Mouse (Mus musculus) brain, embryonic 14.5 days (tissue): Measurements from ENCODE around the gene Pcdh8. TPM values are rescaled to one million over a fixed set of nuclear protein-coding genes. Genes with fewer than 3 reads are reported as not detected.
A peak's percentile ranks its signal among the peaks of the same experiment; 100 is the strongest.

Experiments used
- DNase-seq: peaks from one replicate; pipeline ENCODE4 v3.0.0-alpha.2; 2011; ENCODE audit warnings: low read depth
- CTCF ChIP-seq: fragments of 200-500 bp; IDR thresholded peaks from 2 replicates; pipeline ENCODE4 v1.5.1; 2012; ENCODE audit warnings: inconsistent platforms, mild to moderate bottlenecking, moderate library complexity, borderline replicate concordance; ENCODE audit not compliant: insufficient read depth, insufficient read length; ENCODE audit errors: extremely low read depth
- POLR2A ChIP-seq: fragments of 200-500 bp; IDR thresholded peaks from 2 replicates; pipeline ENCODE4 v1.6.1; 2012; ENCODE audit warnings: mild to moderate bottlenecking, inconsistent platforms, borderline replicate concordance; ENCODE audit not compliant: poor library complexity, insufficient read depth, insufficient read length, severe bottlenecking; ENCODE audit errors: extremely low read depth
- polyA plus RNA-seq: library from polyadenylated mRNA; depleted of rRNA; stranded (reverse); fragments of >200 nt; gene quantifications from 2 replicates; pipeline ENCODE4 v1.2.3, GENCODE M21; 2012; rRNA removed

Pcdh8 gene
- polyA plus RNA-seq, 1 experiment: 64.5 TPM

DNA sequence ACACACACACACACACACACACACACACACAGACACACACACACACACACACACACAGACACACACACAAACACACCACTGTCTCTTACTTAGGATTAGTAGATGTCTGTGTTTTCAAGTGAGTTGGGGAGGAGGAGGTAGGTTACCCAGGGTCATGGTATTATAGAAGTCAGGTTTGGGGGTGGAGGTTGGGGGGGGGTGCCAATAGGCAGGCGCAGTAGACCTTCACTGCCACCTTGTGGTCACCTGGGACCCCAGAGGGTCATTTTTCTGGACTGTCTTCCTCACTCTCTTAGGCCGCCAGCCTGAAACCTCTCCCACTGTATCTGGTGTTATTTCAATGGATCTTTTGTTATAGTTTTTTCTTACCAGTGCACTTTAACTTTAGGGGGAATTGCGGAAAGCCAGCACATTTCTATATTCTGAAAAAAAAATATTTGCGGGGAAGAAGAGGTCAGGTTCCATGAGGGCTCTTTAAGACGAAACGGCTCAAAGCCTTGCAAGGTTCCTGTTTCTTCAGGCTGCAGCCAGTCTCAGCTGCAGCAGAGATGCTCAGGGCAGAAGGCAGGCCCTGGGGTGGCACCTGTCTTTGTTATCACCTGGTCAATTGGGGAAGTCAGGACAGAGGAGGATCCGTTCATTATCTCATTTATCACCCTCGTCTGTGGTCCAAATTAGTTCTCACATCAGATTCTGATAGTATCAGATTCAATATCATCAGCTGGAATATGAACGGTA is 33.3 kb downstream of the Pcdh8 start:
- peak; percentile 44 for DNase-seq
- no peak for TF ChIP-seq POLR2A
- TF ChIP-seq CTCF: peak; percentile 68

DNA sequence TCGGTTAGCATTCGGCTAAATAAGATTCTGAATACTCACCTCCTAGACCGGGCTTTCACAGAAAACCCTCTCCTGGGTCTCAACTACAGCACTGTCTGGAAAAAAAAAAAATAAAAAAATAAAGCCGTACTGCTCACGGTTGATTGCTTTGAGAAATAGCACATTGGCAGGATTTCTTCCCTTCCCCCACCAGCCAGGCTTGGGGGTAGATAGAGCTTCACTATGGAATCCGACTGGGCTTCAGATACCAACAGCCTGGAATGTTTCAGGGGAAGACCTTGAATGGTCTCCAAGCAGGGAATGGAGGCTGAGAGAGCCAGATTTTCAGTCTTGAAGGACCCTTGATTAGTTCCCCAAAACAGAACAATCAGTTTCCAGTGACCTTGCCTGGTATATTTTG is 34.3 kb downstream of the Pcdh8 start:
- TF ChIP-seq POLR2A (no peak), CTCF (no peak)
- DNase-seq: peak; percentile 66

DNA sequence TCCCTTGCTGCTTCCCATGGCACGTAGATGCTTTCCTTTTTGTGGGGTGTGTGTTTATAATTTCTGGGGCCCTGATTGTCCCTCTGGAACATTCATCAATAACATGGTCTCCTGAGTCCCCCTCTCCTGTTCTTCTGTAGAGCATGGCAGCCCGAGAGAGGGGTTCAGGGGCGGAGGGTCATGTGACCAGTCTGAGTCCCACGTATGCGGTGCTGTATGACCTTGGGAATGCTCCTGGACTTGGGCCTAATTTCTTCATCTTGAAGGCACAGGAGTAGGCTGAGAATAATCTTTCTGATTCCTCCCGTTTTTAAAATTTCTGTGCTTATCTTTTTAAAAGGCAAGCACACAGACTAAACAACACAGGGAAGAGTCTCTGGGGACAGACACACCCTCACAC is 37.6 kb downstream of the Pcdh8 start:
- TF ChIP-seq POLR2A (no peak), CTCF (no peak)
- no peak for DNase-seq

- no peak for DNase-seq
Measured at GRCm38 (mm10) chr14:79728811-79729210, 42.3 kb downstream of the Pcdh8 start.

DNA sequence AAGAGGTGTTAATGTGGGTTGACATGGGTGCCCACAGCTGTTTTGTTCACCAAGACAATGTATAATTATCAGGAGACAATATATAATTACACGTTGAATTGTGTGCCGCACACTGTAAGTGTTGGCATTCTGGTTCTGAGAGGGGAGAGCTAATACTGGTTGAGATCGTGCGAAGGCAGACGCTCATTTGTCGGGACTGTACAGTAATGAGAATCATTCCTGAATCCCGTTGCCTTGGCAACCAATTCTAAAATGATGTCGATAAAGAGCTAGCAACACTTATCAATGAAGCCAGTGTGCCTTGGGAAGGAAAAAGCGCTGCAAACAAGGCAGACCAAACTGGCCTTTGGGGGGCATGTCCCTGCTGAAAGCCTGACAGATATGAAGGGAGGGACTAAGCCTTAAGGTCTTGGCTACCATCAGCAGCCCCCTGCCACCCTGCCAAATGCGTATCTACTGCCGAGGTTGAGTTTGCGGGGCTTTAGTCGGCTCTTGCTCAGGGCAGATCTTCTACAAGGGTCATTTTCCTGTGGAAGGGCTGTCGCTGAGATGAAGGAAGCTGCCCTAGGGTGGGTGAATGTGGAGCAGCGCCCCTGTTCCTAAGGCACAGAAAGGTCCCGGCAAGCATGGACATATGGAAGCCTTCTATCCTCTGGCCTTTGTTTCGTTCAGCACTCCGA is 47.0 kb downstream of the Pcdh8 start:
- peak; percentile 91 for DNase-seq

More at GRCm38 (mm10) chr14:79728811-79729210, 42.3 kb downstream of the Pcdh8 start:
- TF ChIP-seq POLR2A: no peak
- no peak for TF ChIP-seq CTCF

GRCm38 (mm10) chr14:79722228-79722627 is 48.9 kb downstream of the Pcdh8 start:
- TF ChIP-seq POLR2A: no peak
- no peak for TF ChIP-seq CTCF
- DNase-seq: peak; percentile 76

More for the DNA sequence above, 47.0 kb downstream of the Pcdh8 start:
- TF ChIP-seq CTCF: no peak
- TF ChIP-seq POLR2A: no peak

Other genes with a start within 250 kb of the Pcdh8 start
- 44.7 and 49.9 TPM in 2 replicates for gene Sugt1, start 183.6 kb downstream of the Pcdh8 start, polyA plus RNA-seq
- gene Cnmd, start 109.1 kb downstream of the Pcdh8 start, polyA plus RNA-seq: 1.7 and 2.6 TPM in 2 replicates
- 1.00 and 1.3 TPM in 2 replicates for gene Olfm4, start 212.8 kb upstream of the Pcdh8 start, polyA plus RNA-seq